Mouse (Mus musculus): ENCODE results near the gene Ccdc97.

- no peak for TF ChIP-seq POLR2A (IDR thresholded peaks at IDR 0.05; ENCODE audit: borderline replicate concordance, extremely low read depth, low read depth, low read length)
- no peak for TF ChIP-seq CTCF (IDR thresholded peaks at IDR 0.05; ENCODE audit: insufficient read depth, low read length)
Observed at GRCm38 (mm10) chr7:25753643-25754438, 35.0 kb upstream of the Ccdc97 start.
